Mouse (Mus musculus): Measurements from ENCODE around the gene AU018091.
"Not testable (repeated sequence)": the region's sequence is repeated elsewhere in the genome, so short reads cannot be mapped to it uniquely, and the experiment has no call there.

Gene AU018091

DNA sequence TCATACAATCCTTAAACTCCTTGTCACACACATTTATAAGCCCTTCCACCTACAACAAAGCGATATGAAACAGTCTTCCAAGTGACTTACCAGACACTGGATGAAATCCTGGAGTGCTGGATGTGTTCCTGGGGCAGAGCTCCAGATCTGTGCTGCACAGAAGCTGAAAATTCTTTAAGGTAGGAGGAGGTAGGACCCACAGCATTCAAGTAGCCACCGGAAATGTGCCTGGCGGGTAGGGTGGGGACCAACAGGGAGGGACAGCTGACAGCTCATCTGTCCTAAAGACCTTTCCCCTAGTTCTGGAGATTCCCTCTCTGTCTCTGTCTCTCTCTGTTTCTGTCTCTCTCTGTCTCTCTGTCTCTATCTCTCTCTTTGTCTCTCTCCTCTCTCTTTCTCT, at the start of gene AU018091:
Gene AU018091, minus strand, starts transcription at position 279 of the 400 bp plus-strand sequence.
- DNase-seq (ENCODE audit: low read depth): no peak

- DNase-seq (ENCODE audit: low read depth): no peak
Measured at GRCm38 (mm10) chr7:3217546-3218056, 48.6 kb upstream of the AU018091 start.

GRCm38 (mm10) chr7:3216331-3216730, 47.3 kb upstream of the AU018091 start:
- DNase-seq (ENCODE audit: low read depth): no peak

DNA sequence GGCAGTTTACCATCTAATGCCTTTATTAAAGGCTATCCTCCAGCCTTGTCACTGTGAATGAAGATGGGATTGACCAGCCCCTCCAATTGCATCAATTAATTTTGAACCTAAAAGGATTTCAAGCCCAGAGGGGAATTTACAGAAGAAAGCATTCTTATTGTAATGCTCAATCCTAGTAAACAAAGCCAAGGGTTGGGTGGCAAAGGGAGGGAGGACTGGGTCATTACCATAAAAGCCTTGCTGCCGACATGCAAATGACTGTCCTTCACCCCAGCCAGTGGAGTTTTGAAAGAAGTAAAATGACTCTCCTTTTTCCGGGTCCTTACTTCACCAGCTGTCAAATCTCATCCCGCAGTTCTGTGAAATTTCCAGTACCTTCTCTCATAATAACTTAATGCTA, 44.6 kb upstream of the AU018091 start:
- DNase-seq (ENCODE audit: low read depth): no peak

- DNase-seq (ENCODE audit: low read depth): no peak
Measured at GRCm38 (mm10) chr7:3213156-3213555, 44.2 kb upstream of the AU018091 start.

DNA sequence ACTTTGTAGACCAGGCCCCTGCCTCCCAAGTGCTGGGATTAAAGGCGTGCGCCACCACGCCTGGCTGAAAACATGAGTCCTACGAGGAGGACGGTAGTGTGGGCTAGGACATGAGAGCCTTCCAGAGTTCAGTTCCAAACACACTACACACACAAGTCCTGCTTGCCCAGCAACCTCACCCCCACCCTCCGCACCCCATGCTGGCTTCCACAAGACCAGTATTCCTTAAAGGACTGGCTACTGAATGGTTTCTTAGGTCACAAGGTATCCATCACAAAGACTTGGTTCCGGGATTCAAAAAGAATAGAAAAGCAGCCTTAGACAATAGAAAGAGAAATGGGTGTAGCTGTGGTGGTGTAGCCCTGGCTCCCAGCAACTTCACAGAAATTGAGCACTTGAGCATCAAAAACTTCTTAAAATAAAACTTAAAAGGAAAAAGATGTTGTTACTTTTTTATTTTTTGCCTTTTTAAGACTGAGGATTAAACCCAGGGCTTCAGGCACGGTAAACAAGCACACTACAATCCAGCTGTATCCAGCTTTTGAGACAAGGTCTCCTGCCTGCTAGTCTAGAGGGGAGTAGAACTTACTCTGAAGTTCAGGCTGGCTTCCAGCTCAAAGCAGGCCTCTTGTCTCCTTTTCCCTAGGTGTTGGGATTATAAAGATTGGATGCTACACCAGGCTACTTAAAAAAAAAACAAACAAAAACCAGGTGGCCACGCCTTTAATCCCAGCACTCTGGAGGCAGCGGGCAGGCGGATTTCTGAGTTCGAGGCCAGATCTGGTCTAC, 43.2 kb upstream of the AU018091 start:
- no peak for DNase-seq (ENCODE audit: low read depth)

DNA sequence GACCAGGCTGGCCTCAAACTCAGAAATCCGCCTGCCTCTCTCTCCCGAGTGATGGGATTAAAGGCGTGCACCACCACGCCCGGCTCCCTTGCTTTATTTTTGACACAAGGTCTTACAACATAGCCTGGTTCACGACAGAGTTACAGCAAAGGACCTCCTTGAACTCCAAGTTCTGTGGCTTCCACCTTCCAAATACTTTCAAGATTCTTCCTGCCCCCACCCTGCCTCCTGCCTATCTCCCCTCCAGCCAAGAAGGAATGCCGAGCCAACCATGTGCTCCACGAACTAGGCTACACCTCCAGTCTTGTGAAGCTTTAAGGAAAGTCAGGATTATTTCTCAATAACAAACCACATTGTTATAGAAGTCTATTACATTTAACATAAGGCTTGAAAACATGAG, 42.5 kb upstream of the AU018091 start:
- no peak for DNase-seq (ENCODE audit: low read depth)

GRCm38 (mm10) chr7:3210605-3211004, 41.6 kb upstream of the AU018091 start:
- DNase-seq (ENCODE audit: low read depth): no peak

DNA sequence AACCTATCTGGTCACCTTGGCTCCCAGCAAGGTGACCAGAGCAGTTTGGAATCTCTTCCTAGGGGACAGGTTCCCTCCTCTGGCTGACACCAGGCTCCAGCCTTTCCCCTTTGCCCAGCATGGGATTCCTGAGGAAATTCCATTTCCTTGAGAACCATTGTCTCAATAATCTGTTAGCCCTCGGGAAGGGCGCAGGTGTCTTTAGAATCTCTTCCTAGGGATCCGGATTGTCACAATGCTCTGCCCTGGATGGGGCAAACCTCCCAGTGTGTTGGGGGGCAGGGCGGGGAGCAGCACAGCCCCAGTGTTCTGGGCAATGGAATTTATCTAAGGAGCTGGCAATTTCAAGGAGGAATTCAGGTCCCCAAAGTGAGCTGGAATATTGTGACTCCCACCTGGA, 37.5 kb upstream of the AU018091 start:
- DNase-seq (ENCODE audit: low read depth): no peak

- peak; percentile 14 for DNase-seq (ENCODE audit: low read depth)
Measured at GRCm38 (mm10) chr7:3204628-3205027, 35.6 kb upstream of the AU018091 start.

- no peak for DNase-seq (ENCODE audit: low read depth)
Measured at GRCm38 (mm10) chr7:3203890-3204289, 34.9 kb upstream of the AU018091 start.

DNA sequence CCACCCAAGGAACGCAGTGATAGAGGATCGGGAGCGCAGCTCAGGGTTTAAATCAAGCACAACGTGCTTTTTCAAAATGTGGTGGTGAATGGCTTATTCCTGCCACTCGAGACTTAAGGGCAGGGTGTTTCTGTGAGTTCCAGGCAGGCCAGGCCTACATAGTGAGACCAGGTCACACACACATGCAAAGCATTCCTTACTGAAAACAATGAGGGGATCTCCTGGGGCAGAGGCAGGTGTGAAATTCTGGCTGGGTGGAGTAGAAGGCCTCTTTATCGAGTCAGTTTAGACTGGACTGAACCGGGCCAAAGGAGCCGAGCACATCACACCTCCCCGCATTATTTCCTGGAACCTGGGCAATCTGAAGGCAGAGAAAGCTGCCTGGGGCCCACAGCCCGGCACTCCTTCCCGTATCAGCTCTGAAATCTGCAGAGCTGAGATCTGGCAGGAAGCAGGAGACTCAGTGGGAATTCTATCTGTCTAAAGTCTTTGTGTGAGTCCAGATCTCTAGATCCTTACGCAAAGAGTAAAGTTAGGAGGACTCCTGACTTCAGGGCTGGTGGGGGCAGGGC, 32.2 kb upstream of the AU018091 start:
- DNase-seq (ENCODE audit: low read depth): no peak

GRCm38 (mm10) chr7:3198884-3199283, 29.9 kb upstream of the AU018091 start:
- DNase-seq (ENCODE audit: low read depth): peak; percentile 51

DNA sequence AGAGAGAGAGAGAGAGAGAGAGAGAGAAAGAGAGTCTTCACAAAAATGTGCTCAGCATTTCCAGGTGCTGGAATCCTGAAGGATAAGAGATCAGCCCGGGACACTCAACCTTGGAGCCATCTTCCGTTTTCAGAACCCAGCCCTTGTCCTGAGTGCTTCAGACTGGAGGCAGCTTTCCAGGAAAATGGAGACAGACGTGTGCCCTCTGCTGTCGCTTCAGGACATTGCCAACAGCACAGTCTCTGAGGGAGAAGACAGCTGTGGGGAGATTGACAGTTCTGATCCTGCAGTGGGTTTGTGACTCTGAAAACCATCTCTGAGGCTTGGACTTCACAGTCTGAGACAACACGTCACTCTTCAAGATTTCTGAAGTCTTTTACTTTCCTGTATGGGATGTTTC, 26.8 kb upstream of the AU018091 start:
- DNase-seq (ENCODE audit: low read depth): no peak

DNA sequence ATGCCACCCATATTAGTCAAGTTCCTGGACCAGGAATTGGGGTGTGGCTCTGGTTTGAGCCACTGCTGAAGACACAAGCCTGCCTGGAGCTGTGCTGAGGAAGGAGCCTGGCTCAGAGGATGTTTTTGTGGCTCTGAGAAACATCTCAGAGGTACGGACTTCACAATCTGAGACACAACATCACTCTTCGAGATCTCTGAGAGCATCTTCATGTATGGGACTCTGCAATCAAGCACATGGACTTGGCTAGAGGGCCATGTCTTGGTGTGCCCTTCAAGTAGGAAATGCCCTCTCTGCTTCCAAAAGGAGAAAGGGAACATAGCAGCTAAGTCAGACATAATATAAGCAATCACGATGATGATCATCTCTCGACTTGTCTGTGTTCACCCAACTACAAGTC, 25.5 kb upstream of the AU018091 start:
- DNase-seq (ENCODE audit: low read depth): no peak

DNA sequence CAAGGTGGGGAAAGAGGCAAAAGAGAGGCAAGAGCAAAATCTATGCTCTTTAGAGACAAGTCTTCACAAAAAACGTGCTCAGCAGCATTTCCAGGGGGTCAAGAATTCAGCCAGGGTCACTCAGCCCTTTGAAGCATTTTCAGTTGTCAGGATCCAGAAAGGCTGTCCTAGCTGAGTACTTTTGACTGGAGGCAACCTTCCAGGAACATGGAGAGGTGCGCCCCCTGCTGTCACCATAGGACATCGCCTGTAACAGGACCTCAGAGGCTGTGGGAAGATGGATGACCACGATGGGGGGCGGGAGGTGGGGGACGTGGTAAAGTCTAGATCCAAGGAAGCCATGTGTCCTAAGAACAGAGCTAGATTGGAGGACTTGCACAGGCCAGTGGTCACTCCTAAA, 24.9 kb upstream of the AU018091 start:
- peak; percentile 62 for DNase-seq (ENCODE audit: low read depth)

DNA sequence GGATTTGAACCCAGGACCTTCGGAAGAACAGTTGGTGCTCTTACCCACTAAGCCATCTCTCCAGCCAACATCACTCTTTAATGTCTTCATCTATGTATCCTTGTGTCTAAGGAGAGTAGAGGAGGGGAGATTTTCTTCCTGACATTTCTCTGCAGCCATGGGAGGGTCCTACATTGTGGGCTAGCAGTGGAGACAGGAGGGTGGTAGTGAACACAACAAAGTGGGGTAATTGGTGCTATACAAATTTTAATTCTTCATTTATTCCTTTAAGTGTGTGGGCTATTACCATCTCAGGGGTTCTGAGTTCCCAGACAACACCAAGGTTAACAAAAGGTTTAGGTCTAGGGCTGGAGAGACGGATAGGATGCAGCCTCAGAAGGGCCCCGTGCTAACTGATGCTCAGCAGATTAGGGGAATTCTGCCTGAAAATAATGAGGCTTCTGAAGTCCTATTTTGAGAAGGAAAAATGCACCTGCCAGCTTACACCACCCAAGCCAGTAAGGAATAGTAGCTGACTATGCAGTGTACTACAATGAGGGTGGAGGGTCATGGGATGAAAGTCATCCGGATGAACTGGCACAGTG, 24.1 kb upstream of the AU018091 start:
- DNase-seq (ENCODE audit: low read depth): no peak

GRCm38 (mm10) chr7:3191971-3192498, 23.0 kb upstream of the AU018091 start:
- DNase-seq (ENCODE audit: low read depth): no peak

GRCm38 (mm10) chr7:3186726-3187125, 17.7 kb upstream of the AU018091 start:
- not testable (repeated sequence) for DNase-seq (ENCODE audit: low read depth)

- DNase-seq (ENCODE audit: low read depth): no peak
Measured at GRCm38 (mm10) chr7:3186136-3186535, 17.1 kb upstream of the AU018091 start.

DNA sequence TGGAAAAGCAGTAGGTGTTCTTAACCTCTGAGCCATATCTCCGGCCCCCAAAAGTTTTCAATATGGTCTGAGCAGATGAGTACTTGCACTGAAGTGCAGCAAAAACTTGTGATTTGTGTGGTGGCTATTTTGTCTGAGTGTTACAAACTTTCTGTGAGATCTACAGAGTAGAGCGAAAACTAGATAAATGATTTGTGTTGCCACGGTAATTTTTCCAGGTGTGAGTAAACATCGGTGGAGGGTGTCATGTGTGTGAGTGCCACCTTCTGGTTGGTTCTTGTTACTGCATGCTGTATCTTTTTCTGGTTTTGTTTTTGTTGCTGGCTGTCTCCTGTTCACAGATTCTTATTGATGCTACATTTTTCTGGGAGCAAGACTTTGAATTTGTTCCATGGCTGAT, 15.4 kb upstream of the AU018091 start:
- peak; percentile 39 for DNase-seq (ENCODE audit: low read depth)

DNA sequence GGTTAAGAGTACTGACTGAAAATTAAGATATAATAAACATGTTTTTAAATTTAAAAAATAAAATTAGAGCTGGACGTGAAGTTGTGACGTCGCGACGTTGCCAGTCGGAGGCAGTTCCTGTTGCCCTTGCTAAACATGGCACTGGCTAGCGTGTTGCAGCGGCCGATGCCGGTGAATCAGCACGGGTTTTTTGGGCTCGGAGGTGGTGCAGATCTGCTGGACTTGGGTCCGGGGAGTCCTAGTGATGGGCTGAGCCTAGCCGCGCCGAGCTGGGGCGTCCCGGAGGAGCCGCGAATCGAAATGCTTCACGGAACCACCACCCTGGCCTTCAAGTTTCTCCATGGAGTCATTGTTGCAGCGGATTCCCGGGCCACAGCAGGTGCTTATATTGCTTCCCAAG, 12.0 kb upstream of the AU018091 start:
- DNase-seq (ENCODE audit: low read depth): not testable (repeated sequence)

GRCm38 (mm10) chr7:3168296-3168695, 707 bp downstream of the AU018091 start:
- DNase-seq (ENCODE audit: low read depth): no peak

Measured in 416B (cell line).